Mouse (Mus musculus) liver, adult 10 weeks (tissue): ENCODE results near the gene Armc9. TPM values are rescaled to one million over a fixed set of nuclear protein-coding genes. Genes with fewer than 3 reads are reported as not detected.

Experiments
- polyA plus RNA-seq: library from polyadenylated mRNA; stranded (reverse); fragments of 350-450 nt; fragmentation: Illumina TruSeq; extraction: RNeasy Lipid Tissue Mini Kit (QIAGEN cat#74804); gene quantifications from one replicate; pipeline ENCODE4 v1.2.3, GENCODE M21; 2014; ENCODE audit warnings: low read depth, low replicate concordance

Gene Armc9
- polyA plus RNA-seq: 3.4 TPM

GRCm38 (mm10) chr1:86154133-86154823, at the start of gene Armc9:
Gene Armc9, plus strand, starts transcription at chr1:86154780.

GRCm38 (mm10) chr1:86111779-86112178, 42.8 kb upstream of the Armc9 start, which contains the start of gene Htr2b:
Gene Htr2b, minus strand, starts transcription at chr1:86111970.

GRCm38 (mm10) chr1:86133337-86133736, 21.2 kb upstream of the Armc9 start, which contains the start of gene Gm21972:
Gene Gm21972, plus strand, starts transcription at chr1:86133637.

GRCm38 (mm10) chr1:86302532-86302931, 148.0 kb downstream of the Armc9 start, which contains the start of gene B3gnt7:
Gene B3gnt7, plus strand, starts transcription at chr1:86302832.

Other genes starting within 250 kb of the Armc9 start
- not detected for gene 4933407L21Rik, start 226.3 kb upstream of the Armc9 start, polyA plus RNA-seq
- not detected for gene Gpr55, start 193.8 kb upstream of the Armc9 start, polyA plus RNA-seq
- not detected for gene Spata3, start 138.0 kb upstream of the Armc9 start, polyA plus RNA-seq
- 43.7 TPM for gene 2810459M11Rik, start 108.9 kb upstream of the Armc9 start, polyA plus RNA-seq
- gene Psmd1, start 90.4 kb upstream of the Armc9 start, polyA plus RNA-seq: 120 TPM
- gene Htr2b, start 42.8 kb upstream of the Armc9 start, polyA plus RNA-seq: not detected
- gene Gm21972, start 21.1 kb upstream of the Armc9 start, polyA plus RNA-seq: not detected
- gene B3gnt7, start 148.1 kb downstream of the Armc9 start, polyA plus RNA-seq: not detected
- 150 TPM for gene Ncl, start 204.6 kb downstream of the Armc9 start, polyA plus RNA-seq